Mouse (Mus musculus) Patski (cell line): ENCODE results near the gene Pstk. TPM values are rescaled to one million over a fixed set of nuclear protein-coding genes. Genes with fewer than 3 reads are reported as not detected.
"Not testable (repeated sequence)": the region's sequence is repeated elsewhere in the genome, so short reads cannot be mapped to it uniquely, and the experiment has no call there.

Experiments used
- ATAC-seq: fragments of 100-300 bp; one replicate; pipeline ENCODE4 v1.8.0; 2021
- CTCF ChIA-PET: fragments of 350-600 bp; sonication (Branson Sonifier 250); formaldehyde crosslinking; loops from one replicate; lab custom pipeline; 2022; ENCODE audit warnings: inconsistent platforms; lab: Charles Lee
- POLR2A ChIA-PET: fragments of 350-600 bp; sonication (Branson Sonifier 250); formaldehyde crosslinking; loops from one replicate; lab custom pipeline; 2022; ENCODE audit warnings: antibody characterized with exemption, inconsistent platforms; lab: Charles Lee
- DNase-seq: peaks from one replicate; pipeline ENCODE4 v3.0.0-alpha.2; 2011; ENCODE audit warnings: low read depth, low spot score
- H3K27me3 ChIP-seq: fragments of 371-371 bp; one replicate; pipeline ENCODE4 v1.5.1; 2021
- CTCF ChIP-seq: fragments of 100-300 bp; IDR thresholded peaks from one replicate; pipeline ENCODE4 v1.5.1; 2021
- in situ Hi-C: fragments of 300-500 bp; cut with MboI; formaldehyde crosslinking; loops from 3 replicates; pipeline ENCODE4 v1.11.1; 2018; ENCODE audit warnings: low pct_unique_long_range_greater_than_20kb, mixed read lengths
- polyA plus RNA-seq: library from polyadenylated mRNA; unstranded; gene quantifications from one replicate; pipeline ENCODE4 v1.2.3, GENCODE M21; 2021

Gene Pstk
- polyA plus RNA-seq, 1 experiment from 2014 or later, result 53.4 TPM

DNA sequence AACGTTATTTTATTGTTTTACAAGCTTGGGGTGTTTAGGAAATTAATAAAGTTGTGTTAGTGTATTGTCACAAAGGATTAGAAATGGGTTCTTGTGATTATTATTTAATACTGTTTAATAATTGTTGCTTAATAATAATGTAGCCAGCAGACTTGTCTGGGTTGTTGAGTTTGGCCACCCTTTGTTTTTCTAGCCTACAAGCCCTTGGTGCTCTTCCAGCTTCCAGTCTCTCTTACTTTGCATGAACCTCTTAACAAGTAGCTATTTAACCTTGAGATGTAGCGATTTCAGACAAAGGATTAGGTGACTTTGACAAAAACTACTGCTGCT is 41.0 kb downstream of the Pstk start:
- ATAC-seq (no peak), DNase-seq (no peak)
- in situ Hi-C loops, result no loop called here
- no peak for TF ChIP-seq CTCF
- POLR2A ChIA-PET, result no interaction called here
- H3K27me3 ChIP-seq, result no peaks in the 10 kb centered on the region
- CTCF ChIA-PET, result no interaction called here

DNA sequence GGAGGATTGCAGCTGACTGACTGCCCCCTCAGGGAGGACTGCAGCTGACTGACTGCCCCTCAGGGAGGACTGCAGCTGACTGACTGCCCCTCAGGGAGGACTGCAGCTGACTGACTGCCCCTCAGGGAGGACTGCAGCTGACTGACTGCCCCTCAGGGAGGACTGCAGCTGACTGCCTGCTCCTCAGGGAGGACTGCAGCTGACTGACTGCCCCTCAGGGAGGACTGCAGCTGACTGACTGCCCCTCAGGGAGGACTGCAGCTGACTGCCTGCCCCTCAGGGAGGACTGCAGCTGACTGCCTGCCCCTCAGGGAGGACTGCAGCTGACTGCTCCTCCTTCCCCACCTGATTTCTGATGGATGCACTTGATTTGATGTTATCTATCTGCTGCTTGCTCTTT is 45.8 kb downstream of the Pstk start:
- in situ Hi-C loops, ATAC-seq, CTCF ChIA-PET, POLR2A ChIA-PET, H3K27me3 ChIP-seq, DNase-seq: not testable (repeated sequence)

DNA sequence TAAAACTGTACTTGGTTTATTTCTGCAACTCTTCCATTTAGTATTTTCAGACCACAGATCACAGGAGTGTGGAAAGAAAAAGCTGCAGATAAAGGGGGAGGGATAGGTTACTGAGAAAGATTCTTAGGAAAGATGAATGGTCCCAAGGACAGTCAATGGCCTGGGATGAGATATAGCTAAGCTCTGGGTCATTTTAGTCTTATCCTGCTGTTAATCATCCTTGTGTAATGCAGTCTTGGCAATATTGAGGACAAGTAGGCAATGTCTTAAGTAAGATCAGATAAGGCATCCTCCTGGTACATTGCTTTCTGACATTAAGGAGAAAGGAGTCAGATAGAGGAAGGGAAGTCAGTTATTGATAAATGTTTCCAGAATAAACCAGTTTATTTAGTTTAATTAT is 46.7 kb downstream of the Pstk start:
- no peaks in the 10 kb centered on the region for H3K27me3 ChIP-seq
- ATAC-seq (no peak), DNase-seq (no peak)
- in situ Hi-C loops, result no loop called here
- TF ChIP-seq CTCF, result no peak
- CTCF ChIA-PET, result no interaction called here
- POLR2A ChIA-PET, result no interaction called here

DNA sequence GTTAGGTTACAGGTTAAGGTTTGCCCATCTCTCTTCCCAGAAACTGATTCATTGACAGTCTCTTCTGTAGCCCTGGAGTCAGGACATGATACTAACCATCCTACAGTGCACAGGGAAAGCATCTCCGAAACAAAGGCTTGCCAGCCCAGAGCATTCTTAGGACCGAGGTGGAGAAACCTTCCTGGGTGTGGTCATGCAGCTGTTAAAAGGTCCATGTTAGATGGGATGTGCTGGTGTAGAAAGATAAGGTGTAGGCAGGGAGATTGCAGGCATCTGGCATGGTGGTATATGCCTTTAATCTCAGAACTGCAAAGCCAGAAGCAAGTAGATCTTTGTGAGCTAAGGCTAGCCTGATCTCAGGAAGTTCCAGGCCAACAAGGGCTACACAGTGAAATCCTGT is 54.0 kb downstream of the Pstk start:
- no peak for TF ChIP-seq CTCF
- POLR2A ChIA-PET, result interaction anchor here (0.5 kb wide), 1 partner anchor 14 kb away, joined by 3 read pairs; the partner anchor contains the start of genes Acadsb and Ikzf5
- H3K27me3 ChIP-seq, result no peaks in the 10 kb centered on the region
- CTCF ChIA-PET, result no interaction called here
- in situ Hi-C loops, result no loop called here
- ATAC-seq (no peak), DNase-seq (no peak)

DNA sequence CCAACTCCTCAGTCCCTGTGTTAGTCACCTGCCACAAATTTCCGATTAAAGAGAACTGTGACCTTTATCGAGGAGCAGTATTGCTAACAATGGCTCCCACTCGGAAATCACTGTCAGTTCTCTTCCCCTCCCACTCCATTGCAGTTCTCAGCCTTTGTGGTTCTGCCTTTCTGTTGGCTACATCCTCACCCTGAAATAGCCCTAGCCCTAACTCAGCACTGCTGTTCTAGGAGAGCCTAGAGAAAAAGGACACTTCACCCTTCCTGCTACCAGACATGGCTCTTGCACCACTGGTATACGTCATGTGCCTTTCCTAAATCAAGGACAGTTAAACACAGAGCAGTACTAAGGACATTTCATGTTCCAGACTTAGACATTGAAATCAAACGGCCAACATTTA is 56.4 kb downstream of the Pstk start:
- CTCF ChIA-PET, result interaction anchor here (0.7 to 2.0 kb wide), 2 partner anchors 9 to 11 kb away, joined by 3 to 5 read pairs; no protein-coding TSS in a partner anchor
- POLR2A ChIA-PET, result no interaction called here
- no peaks in the 10 kb centered on the region for H3K27me3 ChIP-seq
- no peak for DNase-seq
- no peak for ATAC-seq
- TF ChIP-seq CTCF, result no peak
- in situ Hi-C loops, result no loop called here

DNA sequence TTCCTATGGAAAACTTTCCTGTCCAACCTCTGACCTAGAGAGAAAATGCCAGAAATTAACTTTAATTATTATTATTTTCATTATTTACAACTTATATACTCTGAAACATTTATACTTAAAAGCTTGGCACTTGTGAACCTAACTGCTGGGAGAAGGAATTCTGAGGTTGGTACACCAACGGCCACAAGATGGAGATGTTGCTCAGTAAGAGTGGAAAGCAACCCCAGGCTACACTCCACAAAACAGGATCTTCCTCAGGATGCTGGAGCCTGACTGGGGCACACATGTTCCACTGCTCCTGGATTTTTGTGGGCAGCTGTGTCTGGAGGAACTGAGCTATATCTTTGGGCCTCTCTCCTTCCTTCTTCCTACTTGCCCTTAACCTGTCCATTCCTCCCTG is 61.3 kb downstream of the Pstk start:
- ChIA-PET CTCF (interaction anchor here (0.8 to 1.5 kb wide), 5 partner anchors 9 to 450 kb away, joined by 3 to 6 read pairs (median 3); no protein-coding TSS in a partner anchor), POLR2A (interaction anchor here (0.6 kb wide), 1 partner anchor 23 kb away, joined by 5 read pairs; no protein-coding TSS in a partner anchor)
- TF ChIP-seq CTCF, result peak; percentile 65
- in situ Hi-C loops, result loop anchor here (5.0 kb wide), 1 partner anchor 450 kb away; no protein-coding TSS in a partner anchor
- DNase-seq, result no peak
- peak; percentile 44 for ATAC-seq
- no peaks in the 10 kb centered on the region for H3K27me3 ChIP-seq

DNA sequence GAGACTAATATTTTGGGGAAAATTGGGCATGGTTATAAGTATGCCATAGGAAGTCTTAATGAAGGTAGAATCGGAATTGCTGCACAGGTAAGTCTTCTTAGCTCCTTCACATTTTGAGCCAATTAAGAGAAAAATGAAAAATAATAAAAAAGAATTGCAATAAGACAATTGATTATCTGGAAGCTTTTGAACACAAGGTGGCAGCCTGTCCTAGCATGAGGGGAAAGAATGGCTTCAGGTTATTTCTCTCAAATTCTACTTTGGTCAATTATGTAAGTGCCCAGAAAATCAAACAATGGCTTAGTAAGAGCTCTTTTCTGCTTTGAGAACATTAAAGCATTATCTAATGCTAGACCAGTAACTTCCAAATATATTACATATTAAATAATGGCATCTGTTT is 63.3 kb downstream of the Pstk start:
- H3K27me3 ChIP-seq, result no peaks in the 10 kb centered on the region
- ChIA-PET POLR2A (no interaction called here), CTCF (interaction anchor here (1.0 to 1.4 kb wide), 2 partner anchors 11 to 16 kb away, joined by 3 to 4 read pairs; no protein-coding TSS in a partner anchor)
- no peak for ATAC-seq
- no peak for DNase-seq
- peak; percentile 9 for TF ChIP-seq CTCF
- in situ Hi-C loops, result loop anchor here (5.0 kb wide), 1 partner anchor 448 kb away; no protein-coding TSS in a partner anchor

DNA sequence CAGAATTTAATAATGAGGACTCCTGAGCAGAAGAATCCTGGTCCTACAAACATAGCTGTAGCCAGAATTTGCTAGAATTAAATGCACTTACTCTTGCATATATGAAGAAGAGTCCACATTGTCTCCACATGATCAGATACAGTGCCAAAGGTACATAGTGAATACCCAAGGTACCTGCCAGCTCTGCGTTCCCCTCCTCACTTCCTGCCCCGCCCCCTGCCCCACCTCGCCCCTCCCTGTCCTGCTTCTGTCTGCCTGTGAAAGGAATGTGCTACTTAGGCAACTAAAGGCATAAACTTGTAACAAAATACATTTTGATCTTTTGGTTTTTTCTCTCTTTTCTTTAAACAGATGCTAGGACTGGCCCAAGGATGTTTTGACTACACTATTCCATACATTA is 66.1 kb downstream of the Pstk start:
- CTCF ChIA-PET, result interaction anchor here (1.7 kb wide), 1 partner anchor 10 kb away, joined by 5 read pairs; no protein-coding TSS in a partner anchor
- no peak for TF ChIP-seq CTCF
- DNase-seq, result no peak

More for the DNA sequence above, 66.1 kb downstream of the Pstk start:
- POLR2A ChIA-PET, result no interaction called here
- in situ Hi-C loops, result no loop called here
- H3K27me3 ChIP-seq, result no peaks in the 10 kb centered on the region
- ATAC-seq, result no peak

Other genes starting within 250 kb of the Pstk start
- not detected for gene 4933402N03Rik, start 224.8 kb upstream of the Pstk start, polyA plus RNA-seq
- 0.04 TPM for gene 5430419D17Rik, start 196.7 kb upstream of the Pstk start, polyA plus RNA-seq
- not detected for gene Cuzd1, start 48.8 kb upstream of the Pstk start, polyA plus RNA-seq
- gene Fam24b, start 41.6 kb upstream of the Pstk start, polyA plus RNA-seq, result 0.37 TPM
- not detected for gene Fam24a, start 37.3 kb upstream of the Pstk start, polyA plus RNA-seq
- gene 2310057M21Rik, start 8.4 kb upstream of the Pstk start, polyA plus RNA-seq, result 13.7 TPM
- 13.5 TPM for gene Ikzf5, start 39.4 kb downstream of the Pstk start, polyA plus RNA-seq
- 119 TPM for gene Acadsb, start 39.5 kb downstream of the Pstk start, polyA plus RNA-seq
- gene Hmx3, start 171.7 kb downstream of the Pstk start, polyA plus RNA-seq, result 0.06 TPM
- gene Hmx2, start 177.6 kb downstream of the Pstk start, polyA plus RNA-seq, result 0.53 TPM
- 137 TPM for gene Bub3, start 189.1 kb downstream of the Pstk start, polyA plus RNA-seq